Mouse (Mus musculus) kidney, postnatal 4 days (tissue): ENCODE data around the gene 4921507P07Rik.
"Not testable (repeated sequence)": the region's sequence is repeated elsewhere in the genome, so short reads cannot be mapped to it uniquely, and the experiment has no call there.

Source experiments
- DNase-seq, 2 experiments: peaks; one replicate each; pipeline ENCODE4 v3.0.0; 2021; ENCODE audit warnings: mixed read lengths in 2 of 2

Gene 4921507P07Rik

DNA sequence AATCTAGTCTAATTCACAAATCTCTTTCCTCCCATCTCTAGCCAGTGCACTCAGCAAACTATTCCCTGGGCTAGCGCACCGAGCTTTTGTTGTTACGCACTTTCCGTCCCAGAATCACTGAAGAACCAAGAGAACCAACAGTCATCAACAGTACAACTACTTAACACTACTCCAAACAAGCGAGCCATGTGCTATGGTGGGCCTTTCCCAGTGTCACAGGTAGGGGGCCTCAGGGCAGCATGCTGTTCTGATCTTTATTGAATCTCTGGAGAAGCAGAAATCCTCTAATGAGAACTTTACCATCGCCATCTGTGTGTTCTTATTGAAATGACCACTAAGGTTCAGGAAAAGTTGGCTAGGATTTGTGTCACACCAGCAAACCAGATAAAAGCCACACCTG lies 38.9 kb downstream of the 4921507P07Rik start:
- DNase-seq: peak in 1 of 2 experiments; percentile 24

GRCm38 (mm10) chr6:50554223-50554622 lies 42.2 kb downstream of the 4921507P07Rik start:
- not testable (repeated sequence) for DNase-seq

- no peak for DNase-seq
Observed at GRCm38 (mm10) chr6:50552881-50553518, 43.4 kb downstream of the 4921507P07Rik start.

DNA sequence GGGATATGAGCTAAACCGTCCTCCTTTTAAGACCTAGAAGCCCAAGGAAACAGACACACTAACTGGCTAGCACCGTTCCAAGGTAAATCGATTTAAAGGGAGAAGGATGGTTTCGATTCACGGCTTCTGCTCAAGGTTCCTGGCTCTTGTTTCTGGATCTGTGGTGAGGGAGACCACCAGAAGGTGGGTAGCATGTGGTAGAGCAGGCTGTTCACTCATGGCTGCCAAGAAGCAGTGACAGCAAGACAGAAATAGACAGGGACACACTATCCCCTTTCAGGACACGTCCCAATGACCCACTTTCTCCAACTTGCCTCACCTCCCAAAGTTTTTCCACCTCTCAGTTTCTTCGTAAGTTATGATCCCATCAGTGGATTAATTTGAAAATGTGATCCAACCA lies 46.6 kb downstream of the 4921507P07Rik start:
- no peak for DNase-seq

DNA sequence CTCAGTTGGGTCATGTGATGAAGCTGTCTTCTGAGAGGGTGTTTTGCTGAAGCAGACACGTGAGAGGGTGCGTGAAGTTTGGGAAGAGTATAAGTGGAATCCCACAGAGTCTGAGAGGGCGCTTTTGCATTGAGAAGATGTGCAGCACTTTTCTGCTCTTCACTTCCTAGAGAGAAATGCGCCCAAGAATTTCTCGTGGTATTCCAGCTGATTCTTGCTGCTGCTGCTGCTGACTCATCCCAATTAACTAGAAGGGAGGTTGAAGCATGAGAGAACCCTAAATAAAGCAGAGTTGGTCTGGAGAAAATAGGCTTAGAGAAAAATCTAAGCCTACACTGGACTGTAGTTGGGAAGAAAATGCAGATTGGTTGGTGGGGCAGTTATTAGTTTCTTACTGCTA lies 47.4 kb downstream of the 4921507P07Rik start:
- DNase-seq: no peak

DNA sequence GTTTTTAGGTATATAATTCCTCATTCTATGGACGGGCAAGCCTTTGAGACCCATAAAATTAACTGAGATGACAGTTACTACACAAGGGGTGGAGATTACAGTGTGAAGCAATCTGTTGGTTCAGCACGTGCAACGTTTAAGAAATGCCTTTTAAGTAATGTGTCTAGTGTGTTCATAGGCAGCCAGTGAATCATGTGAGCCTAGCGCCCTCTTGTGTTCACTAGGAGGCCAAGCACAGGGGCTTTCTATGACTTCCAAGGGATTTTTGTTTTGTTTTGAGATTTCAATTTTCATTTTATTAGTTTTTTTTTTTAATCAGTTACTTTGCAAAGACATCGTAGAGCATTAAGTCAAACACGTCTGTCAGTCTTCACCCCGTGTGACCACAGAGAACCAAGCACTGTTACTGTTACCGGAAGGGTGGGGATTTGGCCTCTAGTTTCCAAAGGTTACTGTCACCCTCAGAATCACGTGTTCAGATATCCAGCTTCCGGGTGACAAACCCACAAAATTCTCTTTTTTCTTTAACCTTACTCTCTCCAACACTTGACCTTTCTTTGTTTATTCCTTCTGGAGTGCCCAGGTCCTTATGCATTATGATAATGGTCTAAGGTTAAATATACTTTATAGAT lies 50.9 kb downstream of the 4921507P07Rik start:
- DNase-seq: peak; percentile 41 to 57

DNA sequence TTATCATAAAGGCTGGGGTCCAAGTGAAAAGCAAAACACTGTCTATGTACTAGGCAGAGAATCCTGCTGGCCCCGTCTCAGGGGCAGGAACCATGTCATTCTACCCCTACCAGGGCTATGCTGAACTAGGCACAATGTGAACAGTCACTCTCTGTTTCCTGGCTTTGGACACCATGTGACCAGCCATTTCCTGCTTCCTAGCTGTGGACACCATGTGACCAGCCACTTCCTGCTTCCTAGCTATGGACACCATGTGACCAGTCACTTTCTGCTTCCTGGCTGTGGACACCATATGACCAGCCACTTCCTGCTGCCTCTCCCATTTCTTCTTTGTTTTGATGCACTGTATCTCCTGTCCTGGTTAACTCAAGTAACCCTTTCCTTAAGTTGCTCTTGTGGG lies 53.9 kb downstream of the 4921507P07Rik start:
- DNase-seq: no peak

DNA sequence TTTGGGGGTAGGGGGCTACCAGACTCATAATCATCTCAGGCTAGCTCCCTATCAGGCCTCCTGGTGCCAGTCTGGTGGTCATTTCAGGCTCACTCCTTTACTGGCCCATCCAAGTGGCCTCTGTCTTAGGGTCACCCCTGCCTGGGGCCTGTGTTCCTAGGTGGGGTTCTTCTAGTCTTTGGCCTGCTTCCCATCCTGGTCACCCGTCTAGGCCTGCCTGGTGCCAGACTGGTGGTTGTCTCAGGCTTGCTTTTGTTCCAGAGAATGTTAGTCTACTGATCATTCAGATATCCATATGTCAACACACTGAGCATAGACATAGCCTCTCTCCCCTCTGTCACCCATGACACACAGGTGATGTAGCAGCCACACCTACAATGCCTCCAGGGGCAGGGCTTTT lies 56.8 kb downstream of the 4921507P07Rik start:
- DNase-seq: no peak

- peak; percentile 88 to 89 for DNase-seq
Observed at GRCm38 (mm10) chr6:50536461-50536892, 60.0 kb downstream of the 4921507P07Rik start.

GRCm38 (mm10) chr6:50535346-50535745 lies 61.1 kb downstream of the 4921507P07Rik start:
- DNase-seq: no peak

- no peak for DNase-seq
Observed at GRCm38 (mm10) chr6:50531920-50532319, 64.5 kb downstream of the 4921507P07Rik start.

DNA sequence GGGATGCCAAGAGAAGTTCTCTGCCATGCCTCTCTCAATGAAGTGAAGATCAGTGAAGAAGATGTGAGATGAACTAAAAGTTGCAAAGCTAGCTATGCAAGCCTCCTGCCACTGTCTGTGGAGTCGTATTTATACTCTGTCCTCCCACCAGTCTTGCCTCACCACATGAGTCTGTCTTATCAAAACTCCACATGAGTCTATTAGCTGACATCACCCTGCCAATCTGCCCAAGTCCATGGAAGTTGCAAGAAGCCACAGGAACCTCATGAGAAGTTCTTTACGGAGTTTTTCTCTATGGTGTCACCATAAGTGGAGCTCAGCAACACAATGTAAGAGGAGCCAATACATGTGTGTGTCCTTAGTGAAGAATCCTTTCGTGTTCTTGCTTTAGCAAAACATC lies 65.4 kb downstream of the 4921507P07Rik start:
- DNase-seq: no peak

- DNase-seq: no peak
Observed at GRCm38 (mm10) chr6:50529194-50529593, 67.2 kb downstream of the 4921507P07Rik start.

- no peak for DNase-seq
Observed at GRCm38 (mm10) chr6:50527416-50527815, 69.0 kb downstream of the 4921507P07Rik start.

GRCm38 (mm10) chr6:50526597-50527024 lies 69.8 kb downstream of the 4921507P07Rik start:
- peak; percentile 78 to 83 for DNase-seq

DNA sequence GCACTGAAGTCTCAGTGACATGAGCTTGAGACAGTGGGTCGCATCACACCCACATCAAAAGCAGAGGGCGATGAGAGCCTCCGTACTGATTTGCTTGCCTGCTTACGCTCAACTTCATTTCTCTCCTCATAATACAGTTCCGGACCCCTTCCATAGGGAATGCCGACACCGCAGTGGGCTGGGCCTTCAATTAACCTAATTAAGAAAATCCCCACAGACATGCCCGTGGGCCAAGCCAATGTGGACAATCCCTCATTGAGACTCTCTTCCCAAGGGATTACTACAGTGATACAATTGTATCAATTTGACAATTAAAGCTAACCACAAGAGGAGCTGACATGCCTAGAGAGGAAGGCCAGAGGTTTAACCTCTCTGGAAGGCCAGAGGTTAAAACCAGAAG lies 70.6 kb downstream of the 4921507P07Rik start:
- no peak for DNase-seq

GRCm38 (mm10) chr6:50524261-50524896 lies 72.1 kb downstream of the 4921507P07Rik start:
- no peak for DNase-seq
